Mouse (Mus musculus) thymus, adult 2 months (tissue): ENCODE results near the gene Zpbp2. TPM values are rescaled to one million over a fixed set of nuclear protein-coding genes. Genes with fewer than 3 reads are reported as not detected.

Source experiments
- DNase-seq: peaks from one replicate; pipeline ENCODE4 v3.0.0; 2021
- H3K27ac ChIP-seq: fragments of 200-500 bp; 2 replicates; pipeline ENCODE4 v1.5.1; 2012; ENCODE audit warnings: low read length, control low read depth; ENCODE audit not compliant: control insufficient read depth, insufficient read depth
- H3K27me3 ChIP-seq: fragments of 200-500 bp; 2 replicates; pipeline ENCODE4 v1.6.1; 2012; ENCODE audit warnings: mild to moderate bottlenecking, low read length, moderate library complexity, mixed read lengths; ENCODE audit not compliant: control insufficient read depth, insufficient read depth
- H3K36me3 ChIP-seq: fragments of 200-500 bp; 2 replicates; pipeline ENCODE4 v1.6.1; 2012; ENCODE audit warnings: mild to moderate bottlenecking, low read length, moderate library complexity; ENCODE audit not compliant: control insufficient read depth, insufficient read depth
- H3K4me1 ChIP-seq: fragments of 200-500 bp; replicated peaks from 2 replicates; pipeline ENCODE4 v1.6.1; 2012; ENCODE audit warnings: low read length; ENCODE audit not compliant: control insufficient read depth, insufficient read depth
- H3K4me3 ChIP-seq: fragments of 200-500 bp; 2 replicates; pipeline ENCODE4 v1.5.1; 2012; ENCODE audit warnings: mild to moderate bottlenecking, low read length, control low read depth, moderate library complexity; ENCODE audit not compliant: control insufficient read depth, insufficient read depth
- CTCF ChIP-seq: fragments of 200-500 bp; IDR thresholded peaks from 2 replicates; pipeline ENCODE4 v1.5.1; 2012; ENCODE audit warnings: mild to moderate bottlenecking, control low read depth, low read length, moderate library complexity, borderline replicate concordance; ENCODE audit not compliant: control insufficient read depth, poor library complexity, insufficient read depth; ENCODE audit errors: extremely low read depth
- POLR2A ChIP-seq: fragments of 200-500 bp; IDR thresholded peaks from 2 replicates; pipeline ENCODE4 v1.6.1; 2012; ENCODE audit warnings: mild to moderate bottlenecking, low read length, control low read depth, moderate library complexity; ENCODE audit not compliant: control insufficient read depth, poor library complexity, insufficient read depth; ENCODE audit errors: extremely low read depth
- WGBS: fragments of 180-500 bp; shearing (Covaris S2); methylation state at CpG from one replicate; pipeline ENCODE4 v1.1.7; 2018; 5-methylcytosine and 5-hydroxymethylcytosine counted together
- polyA plus RNA-seq: library from polyadenylated mRNA; depleted of rRNA; stranded (reverse); fragments of >200 nt; gene quantifications from 2 replicates; pipeline ENCODE4 v1.2.3, GENCODE M21; 2012

The Zpbp2 gene
- polyA plus RNA-seq, 1 experiment: 1.1 TPM

GRCm38 (mm10) chr11:98582551-98583264, 31.8 kb downstream of the Zpbp2 start:
- H3K27me3 ChIP-seq: no peaks in the 10 kb centered on the region
- H3K4me3 ChIP-seq: no peak overlapping the region
- TF ChIP-seq POLR2A: no peak
- no peak for TF ChIP-seq CTCF
- no peak for DNase-seq
- no peak overlapping the region for H3K27ac ChIP-seq
- H3K36me3 ChIP-seq: peaks cover 17% of the 10 kb centered on the region
- peaks cover 14% of the 10 kb centered on the region for H3K4me1 ChIP-seq
- WGBS: 83% methylated on average over 12 of the region's 12 CpGs

DNA sequence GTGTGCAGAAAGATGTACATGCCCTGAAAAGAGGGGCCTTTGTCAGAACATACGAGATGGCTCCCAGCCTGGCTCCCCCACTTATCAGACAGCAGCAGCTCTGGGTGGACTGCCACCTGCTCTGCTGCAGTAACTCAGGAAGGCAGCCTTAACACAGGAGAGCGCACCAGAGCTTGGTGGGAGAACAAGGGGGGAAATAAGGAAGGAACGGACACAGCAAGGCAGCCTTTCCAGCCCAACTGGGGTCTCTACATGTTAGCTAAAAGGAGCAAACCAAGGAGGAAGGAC, 32.3 kb downstream of the Zpbp2 start:
- peaks cover 16% of the 10 kb centered on the region for H3K4me1 ChIP-seq
- H3K4me3 ChIP-seq: no peak overlapping the region
- peaks cover 17% of the 10 kb centered on the region for H3K36me3 ChIP-seq
- TF ChIP-seq CTCF: no peak
- TF ChIP-seq POLR2A: no peak
- H3K27ac ChIP-seq: no peak overlapping the region
- WGBS: 97% methylated on average over 3 of the region's 3 CpGs
- DNase-seq: no peak
- H3K27me3 ChIP-seq: no peaks in the 10 kb centered on the region

DNA sequence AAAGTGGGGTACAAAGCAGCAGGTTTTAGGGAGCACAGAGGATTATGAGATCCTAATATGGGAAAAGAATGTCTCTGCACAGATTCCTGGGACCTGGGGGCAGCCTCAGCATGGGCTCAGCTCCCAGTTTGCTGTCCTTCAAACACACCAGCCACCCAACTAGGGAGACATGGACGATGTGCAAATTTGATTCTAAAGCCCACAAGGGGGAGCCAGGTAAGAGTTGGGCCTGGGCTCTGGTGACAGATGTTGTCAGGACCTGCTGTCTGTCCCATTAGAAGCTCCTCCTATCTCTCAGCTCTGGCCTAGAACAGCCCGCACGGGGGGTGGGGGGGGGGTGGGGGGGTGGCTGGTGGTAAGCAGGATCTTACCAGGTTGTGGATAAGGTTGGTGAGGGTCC, 32.7 kb downstream of the Zpbp2 start:
- Histone ChIP-seq H3K4me1 (peaks cover 20% of the 10 kb centered on the region), H3K27ac (no peak overlapping the region), H3K36me3 (peaks cover 17% of the 10 kb centered on the region), H3K4me3 (no peak overlapping the region), H3K27me3 (no peaks in the 10 kb centered on the region)
- TF ChIP-seq CTCF: no peak
- no peak for TF ChIP-seq POLR2A
- DNase-seq: no peak
- 38% methylated on average over 3 of the region's 3 CpGs for WGBS

- Histone ChIP-seq H3K4me1 (peaks cover 21% of the 10 kb centered on the region), H3K4me3 (no peak overlapping the region), H3K27ac (no peak overlapping the region), H3K27me3 (no peaks in the 10 kb centered on the region), H3K36me3 (peaks cover 17% of the 10 kb centered on the region)
- WGBS: 83% methylated on average over 1 of the region's 1 CpGs
- TF ChIP-seq CTCF (no peak), POLR2A (no peak)
- no peak for DNase-seq
Observed at GRCm38 (mm10) chr11:98584146-98584545, 33.2 kb downstream of the Zpbp2 start.

DNA sequence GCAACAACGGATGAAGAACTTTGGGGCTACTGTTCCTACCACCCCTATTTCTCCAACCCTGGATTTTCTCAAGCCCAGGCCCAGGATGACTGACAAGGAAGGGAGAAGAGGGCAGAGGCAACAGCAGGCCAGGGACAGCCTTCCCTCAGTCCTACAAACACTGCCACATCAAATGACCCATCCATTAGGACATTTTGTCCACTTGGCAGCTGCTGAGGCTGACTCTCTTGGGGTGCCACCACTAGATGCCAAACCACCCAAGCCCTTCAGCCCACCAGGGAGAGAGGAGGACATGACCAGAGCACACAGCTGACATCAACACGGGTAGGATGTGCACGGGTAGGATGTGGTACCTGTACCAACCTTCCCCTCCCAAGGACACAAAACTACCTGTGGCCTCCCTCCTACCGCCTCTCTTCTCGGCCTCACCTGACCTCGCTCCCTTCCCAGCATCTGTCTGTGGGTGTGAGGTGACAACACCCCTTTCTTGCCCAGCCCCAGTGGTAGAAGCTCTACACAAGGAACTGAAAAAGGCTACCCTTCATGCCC, 33.8 kb downstream of the Zpbp2 start:
- no peak for TF ChIP-seq CTCF
- no peak for TF ChIP-seq POLR2A
- Histone ChIP-seq H3K4me1 (peaks cover 21% of the 10 kb centered on the region), H3K36me3 (peaks cover 17% of the 10 kb centered on the region), H3K27me3 (no peaks in the 10 kb centered on the region), H3K4me3 (no peak overlapping the region), H3K27ac (no peak overlapping the region)
- 93% methylated on average over 6 of the region's 6 CpGs for WGBS
- DNase-seq: no peak

- peaks cover 21% of the 10 kb centered on the region for H3K4me1 ChIP-seq
- TF ChIP-seq CTCF: no peak
- TF ChIP-seq POLR2A: no peak
- no peak for DNase-seq
- H3K36me3 ChIP-seq: peaks cover 17% of the 10 kb centered on the region
- WGBS: 6% methylated on average over 22 of the region's 22 CpGs
- H3K27ac ChIP-seq: no peak overlapping the region
- peak overlapping the region; percentile 86 for H3K4me3 ChIP-seq
- H3K27me3 ChIP-seq: no peaks in the 10 kb centered on the region
Observed at GRCm38 (mm10) chr11:98586087-98586891, 35.4 kb downstream of the Zpbp2 start.
